In the genomic region with DNA sequence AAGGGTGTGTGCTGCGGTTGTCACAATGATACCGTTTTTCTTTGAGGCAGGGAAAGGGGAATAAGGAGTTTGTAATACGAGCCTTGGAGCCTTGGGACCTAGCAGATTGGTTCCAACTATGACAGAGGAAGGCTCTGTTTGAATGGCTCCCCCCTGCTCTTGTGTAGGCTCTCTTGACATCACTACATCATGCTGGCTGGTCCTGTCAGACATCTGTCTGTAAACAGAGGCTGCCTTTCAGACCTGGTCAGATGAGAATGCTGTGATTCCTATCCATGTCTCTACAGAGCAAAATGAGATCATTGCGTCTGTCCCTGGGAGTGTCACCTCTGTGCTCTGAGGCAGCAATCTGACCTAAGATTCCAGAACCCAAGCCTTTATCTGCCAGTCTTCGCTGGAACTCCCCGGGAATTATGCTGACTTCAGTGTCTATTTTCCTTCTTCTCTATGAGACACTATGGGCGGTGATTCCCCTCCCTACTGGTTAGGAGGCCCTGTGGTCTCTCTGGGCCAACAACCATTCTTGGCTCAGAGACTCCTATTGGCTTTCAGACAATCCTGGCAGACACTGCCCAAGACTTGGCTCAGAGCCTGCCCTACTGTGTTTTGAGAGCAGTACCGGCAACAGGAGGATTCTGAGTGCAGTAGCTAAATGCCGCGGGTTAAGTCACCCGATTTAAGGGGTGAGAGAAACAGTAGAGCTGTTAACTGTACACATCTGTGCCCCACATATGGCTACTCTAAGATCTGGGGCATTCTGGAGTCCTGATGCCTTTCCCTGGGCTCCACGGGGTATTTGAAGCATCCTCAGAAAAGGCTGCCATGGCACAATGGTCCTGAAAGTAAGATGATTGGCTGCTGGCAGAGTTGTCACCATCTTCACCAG, we compare ENCODE assay signal across 8 mouse cellular contexts.
DNase-seq lines count a peak whose midpoint lies in the region; ATAC-seq and TF ChIP-seq lines count a peak whose summit lies in the region.
"Had no signal": no experiment of that assay in that cellular context is flagged by ENCODE, and none has a peak within 500 bp of the region (broad histone marks: within the 10 kb centered on the region; RNA-seq: fewer than 3 reads in every experiment).

No protein-coding gene starts in this region.

- H3K36me3 ChIP-seq in lung, embryonic 14.5 days (ENCODE audit: insufficient read depth): no peaks in the 10 kb centered on the region
- H3K36me3 ChIP-seq: limb, embryonic 12.5 days had no signal

- peaks cover 6% of the 10 kb centered on the region for H3K4me1 ChIP-seq in lung, embryonic 14.5 days (ENCODE audit: insufficient read depth)

- no peaks in the 10 kb centered on the region for H3K27me3 ChIP-seq in lung, embryonic 14.5 days (ENCODE audit: insufficient read depth, low read length)
- H3K27me3 ChIP-seq: limb, embryonic 12.5 days had no signal

- ATAC-seq in cerebellum, adult (ENCODE audit: insufficient number of reproducible peaks, low FRiP score, low TSS enrichment): peak; percentile 83
- ATAC-seq in lung, embryonic 14.5 days (ENCODE audit: insufficient read depth): peak; percentile 79
- no peak for ATAC-seq in megakaryocyte, adult 5-6 weeks (ENCODE audit: poor library complexity, severe bottlenecking)

- H3K4me2 ChIP-seq in lung, embryonic 14.5 days: no peak overlapping the region
- H3K4me2 ChIP-seq: limb, embryonic 12.5 days had no signal

- H3K27ac ChIP-seq in gastrocnemius, adult 2 months: no peak overlapping the region
- no peak overlapping the region for H3K27ac ChIP-seq in lung, embryonic 14.5 days (ENCODE audit: low read depth)
- H3K27ac ChIP-seq: limb, embryonic 12.5 days had no signal

- TF ChIP-seq CTCF in gastrocnemius, adult 2 months (IDR thresholded peaks at IDR 0.05): no peak
- TF ChIP-seq CTCF in lung, embryonic 14.5 days (IDR thresholded peaks at IDR 0.05; ENCODE audit: low read depth): no peak

- no peak overlapping the region for H3K9ac ChIP-seq in lung, embryonic 14.5 days
- H3K9ac ChIP-seq: limb, embryonic 12.5 days had no signal

- H3K4me3 ChIP-seq in gastrocnemius, adult 2 months: peak overlapping the region; percentile 7
- H3K4me3 ChIP-seq in lung, embryonic 14.5 days (ENCODE audit: low read depth, low read length): no peak overlapping the region
- H3K4me3 ChIP-seq: limb, embryonic 12.5 days had no signal

- peak; percentile 60 to 89 for DNase-seq in adrenal gland, adult (ENCODE audit: inconsistent age in 2 of 2, low spot score in 1 of 2)
- peak; percentile 47 for DNase-seq in gastrocnemius, adult 2 months
- peak; percentile 48 for DNase-seq in kidney, postnatal 10 days
- DNase-seq in lung, embryonic 14.5 days: peak; percentile 82
- peak; percentile 32 for DNase-seq in right cerebral cortex, postnatal 25 days

- intact Hi-C loops in gastrocnemius, adult 2 months (cut with DNase I): no loop called here

- 48% methylated on average over 12 of the region's 12 CpGs for WGBS in lung, embryonic 14.5 days

- H3K9me3 ChIP-seq in lung, embryonic 14.5 days (ENCODE audit: low read depth, low read length): no peaks in the 10 kb centered on the region
- H3K9me3 ChIP-seq: limb, embryonic 12.5 days had no signal

Comparison
In these comparisons a context has a peak if more than half of its experiments do, and no peak if none do; other contexts are left out.
1. DNase-seq: peak in every context shown above with its lines; median percentile 82 in lung, embryonic 14.5 days; 74 in adrenal gland, adult; 48 in kidney, postnatal 10 days; 47 in gastrocnemius, adult 2 months; 32 in right cerebral cortex, postnatal 25 days.